Mouse (Mus musculus): ENCODE data around the gene Zbtb8os. TPM values are rescaled to one million over a fixed set of nuclear protein-coding genes. Genes with fewer than 3 reads are reported as not detected.

Gene Zbtb8os
- 23.5 and 23.8 TPM in 2 replicates for polyA plus RNA-seq (2015; fragmentation: Nextera tagmentation; extraction: Ambion mirVana)

DNA sequence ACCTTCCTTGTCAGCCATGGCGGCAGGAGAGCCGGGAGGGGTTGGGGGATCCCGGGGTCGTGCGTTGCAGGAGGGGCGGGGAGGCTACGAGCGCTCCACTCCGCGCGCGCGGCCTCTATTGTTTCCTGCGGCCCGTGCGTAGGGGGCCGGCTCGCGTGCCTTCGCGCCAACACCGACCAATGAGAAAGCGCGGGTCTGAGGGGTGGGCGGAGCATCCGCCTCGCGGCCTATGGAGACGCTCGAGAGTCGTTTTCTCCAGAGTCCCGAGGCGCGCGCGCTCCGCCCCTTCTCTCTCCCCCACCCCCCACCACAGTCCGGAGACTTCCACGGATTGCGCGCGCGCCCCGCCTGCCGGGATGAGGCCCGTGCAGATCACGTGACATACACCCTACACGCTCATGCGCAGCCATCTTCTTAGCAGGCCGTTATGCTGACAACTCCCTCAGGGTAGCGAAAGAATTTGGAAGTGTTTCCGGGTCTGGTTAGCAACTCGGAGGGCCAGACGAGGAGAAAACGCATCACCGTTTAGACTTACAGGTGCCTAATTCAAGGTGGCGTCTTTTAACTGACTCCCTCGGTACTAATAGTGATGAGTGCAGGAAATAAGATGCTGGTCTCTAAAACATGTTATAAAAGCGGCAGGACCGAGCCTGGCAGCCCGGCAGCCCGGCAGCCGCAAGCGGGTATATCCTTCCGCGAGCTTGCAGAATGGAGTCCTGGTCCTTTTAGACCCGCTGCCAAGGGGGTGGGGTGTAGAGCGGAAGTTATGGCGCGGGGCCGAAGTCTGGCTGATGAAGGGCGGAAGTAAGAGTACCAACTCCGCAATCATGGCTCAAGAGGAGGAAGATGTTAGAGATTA lies at the start of gene Zbtb8os, which contains the start of gene Rbbp4:
Gene Zbtb8os, plus strand, starts transcription at position 480 of the 859 bp plus-strand sequence.
Gene Rbbp4, minus strand, starts transcription at position 155 of the 859 bp plus-strand sequence.
- H3K27ac ChIP-seq (replicated peaks), result peak within 1 kb of the TSS; percentile 97
- ATAC-seq (ENCODE audit: insufficient read depth), result peak; percentile 85
- H3K4me1 ChIP-seq (replicated peaks), result peaks cover 80% of the 10 kb centered on the region
- WGBS (ENCODE audit: insufficient replicate concordance), result under 1% methylated on average over 73 of the region's 73 CpGs
- peak within 1 kb of the TSS; percentile 94 for H3K9ac ChIP-seq
- H3K9me3 ChIP-seq (replicated peaks), result no peaks in the 10 kb centered on the region
- H3K36me3 ChIP-seq (replicated peaks), result peaks cover 36% of the 10 kb centered on the region
- H3K4me3 ChIP-seq (replicated peaks), result peak within 1 kb of the TSS; percentile 93
- H3K4me2 ChIP-seq, result peak within 1 kb of the TSS; percentile 85
- H3K27me3 ChIP-seq, result no peaks in the 10 kb centered on the region

GRCm38 (mm10) chr4:129286001-129286682 lies 49.4 kb upstream of the Zbtb8os start:
- H3K9ac ChIP-seq, result no peak overlapping the region
- H3K27ac ChIP-seq (replicated peaks), result no peak overlapping the region
- no peaks in the 10 kb centered on the region for H3K9me3 ChIP-seq (replicated peaks)
- H3K4me1 ChIP-seq (replicated peaks), result peaks cover 10% of the 10 kb centered on the region
- H3K4me3 ChIP-seq (replicated peaks), result no peak overlapping the region
- ATAC-seq (ENCODE audit: insufficient read depth), result no peak
- no peak overlapping the region for H3K4me2 ChIP-seq
- no peaks in the 10 kb centered on the region for H3K36me3 ChIP-seq (replicated peaks)
- WGBS (ENCODE audit: insufficient replicate concordance), result 43% methylated on average over 5 of the region's 5 CpGs
- peaks cover 58% of the 10 kb centered on the region for H3K27me3 ChIP-seq

DNA sequence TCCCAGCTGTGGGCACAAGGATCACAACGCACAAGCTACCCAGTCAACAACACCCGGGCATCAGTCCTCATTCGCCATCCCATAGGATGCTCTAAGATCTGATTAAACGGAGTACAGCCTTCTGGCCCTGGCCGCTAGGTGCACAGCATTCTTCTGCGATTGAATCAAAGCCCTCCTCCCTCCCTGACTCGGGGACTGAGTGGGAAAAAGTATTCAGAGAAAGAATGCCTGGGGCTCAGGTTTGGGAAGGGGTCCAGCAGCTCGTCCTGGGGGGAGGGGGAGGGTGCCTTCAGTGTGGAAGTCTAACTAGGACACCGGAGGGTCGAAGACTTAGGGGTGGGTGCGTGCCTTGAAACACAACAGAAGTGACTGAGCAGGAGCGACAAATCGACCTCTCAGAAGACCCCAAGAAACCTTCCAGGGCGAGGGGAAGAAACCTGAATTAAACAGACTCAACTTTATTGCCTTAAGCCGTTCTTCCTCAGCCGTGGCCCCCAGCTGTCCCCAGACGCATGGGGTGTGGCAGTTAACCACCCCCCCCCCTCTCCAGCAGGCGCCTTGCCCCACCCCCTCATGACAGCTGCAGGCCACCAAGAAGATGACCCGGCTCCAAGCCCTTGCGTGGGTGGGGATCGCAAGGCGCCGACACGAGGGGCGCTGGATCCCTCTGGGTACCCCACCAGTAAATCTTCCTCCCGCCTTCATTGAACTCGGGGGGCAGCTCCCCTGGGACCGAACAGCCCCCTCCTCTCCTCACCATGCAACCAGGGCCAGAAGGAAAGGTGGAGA lies 48.6 kb upstream of the Zbtb8os start:
- no peaks in the 10 kb centered on the region for H3K36me3 ChIP-seq (replicated peaks)
- H3K27ac ChIP-seq (replicated peaks), result no peak overlapping the region
- H3K9ac ChIP-seq, result peak overlapping the region; percentile 35; the same call in 1 of the 2 replicates
- no peaks in the 10 kb centered on the region for H3K9me3 ChIP-seq (replicated peaks)
- H3K4me2 ChIP-seq, result peak overlapping the region; percentile 82
- peak overlapping the region; percentile 53 for H3K4me3 ChIP-seq (replicated peaks)
- no peak for ATAC-seq (ENCODE audit: insufficient read depth)
- WGBS (ENCODE audit: insufficient replicate concordance), result 4% methylated on average over 28 of the region's 28 CpGs
- peaks cover 58% of the 10 kb centered on the region for H3K27me3 ChIP-seq
- peaks cover 13% of the 10 kb centered on the region for H3K4me1 ChIP-seq (replicated peaks)

GRCm38 (mm10) chr4:129287472-129287981 lies 48.0 kb upstream of the Zbtb8os start, which contains the start of gene Sync:
Sync (plus strand) TSS chr4:129287617.
- Histone ChIP-seq H3K4me3 (replicated peaks) (peak within 1 kb of the TSS; percentile 53), H3K27me3 (peaks cover 58% of the 10 kb centered on the region), H3K9ac (peak within 1 kb of the TSS; percentile 35; the same call in 1 of the 2 replicates), H3K4me1 (replicated peaks) (peaks cover 13% of the 10 kb centered on the region), H3K4me2 (peak within 1 kb of the TSS; percentile 82), H3K9me3 (replicated peaks) (no peaks in the 10 kb centered on the region), H3K27ac (replicated peaks) (no peak within 1 kb of the TSS), H3K36me3 (replicated peaks) (no peaks in the 10 kb centered on the region)
- 1% methylated on average over 53 of the region's 53 CpGs for WGBS (ENCODE audit: insufficient replicate concordance)
- ATAC-seq (ENCODE audit: insufficient read depth), result no peak

- Histone ChIP-seq H3K36me3 (replicated peaks) (no peaks in the 10 kb centered on the region), H3K27me3 (peaks cover 54% of the 10 kb centered on the region), H3K27ac (replicated peaks) (no peak overlapping the region), H3K9ac (no peak overlapping the region), H3K4me3 (replicated peaks) (no peak overlapping the region), H3K4me2 (peak overlapping the region; percentile 82), H3K4me1 (replicated peaks) (peaks cover 13% of the 10 kb centered on the region), H3K9me3 (replicated peaks) (no peaks in the 10 kb centered on the region)
- ATAC-seq (ENCODE audit: insufficient read depth), result no peak
- 38% methylated on average over 3 of the region's 3 CpGs for WGBS (ENCODE audit: insufficient replicate concordance)
Measured at GRCm38 (mm10) chr4:129288067-129288466, 47.4 kb upstream of the Zbtb8os start.

GRCm38 (mm10) chr4:129289671-129290070 lies 45.8 kb upstream of the Zbtb8os start:
- H3K36me3 ChIP-seq (replicated peaks), result no peaks in the 10 kb centered on the region
- H3K4me3 ChIP-seq (replicated peaks), result no peak overlapping the region
- peaks cover 15% of the 10 kb centered on the region for H3K4me1 ChIP-seq (replicated peaks)
- H3K4me2 ChIP-seq, result no peak overlapping the region
- no peak for ATAC-seq (ENCODE audit: insufficient read depth)
- 77% methylated on average over 8 of the region's 8 CpGs for WGBS (ENCODE audit: insufficient replicate concordance)
- H3K27ac ChIP-seq (replicated peaks), result no peak overlapping the region
- H3K27me3 ChIP-seq, result peaks cover 47% of the 10 kb centered on the region
- no peaks in the 10 kb centered on the region for H3K9me3 ChIP-seq (replicated peaks)
- no peak overlapping the region for H3K9ac ChIP-seq

GRCm38 (mm10) chr4:129292831-129293230 lies 42.7 kb upstream of the Zbtb8os start:
- no peak overlapping the region for H3K4me3 ChIP-seq (replicated peaks)

DNA sequence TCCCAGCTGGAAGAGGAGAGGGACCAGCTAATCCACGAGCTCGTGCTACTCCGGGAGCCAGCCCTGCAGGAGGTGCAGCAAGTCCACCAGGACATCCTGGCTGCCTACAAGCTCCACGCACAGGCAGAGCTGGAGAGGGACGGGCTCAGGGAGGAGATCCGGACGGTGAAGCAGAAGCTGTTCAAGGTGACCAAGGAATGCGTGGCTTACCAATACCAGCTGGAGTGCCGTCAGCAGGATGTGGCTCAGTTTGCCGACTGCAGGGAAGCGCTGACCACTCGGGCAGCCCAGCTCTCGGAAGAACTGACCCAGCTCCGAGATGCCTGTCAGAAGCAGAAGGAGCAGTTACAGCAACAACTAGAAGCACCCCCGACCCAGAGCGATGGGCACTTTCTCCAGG lies 41.8 kb upstream of the Zbtb8os start:
- Histone ChIP-seq H3K4me3 (replicated peaks) (no peak overlapping the region), H3K27ac (replicated peaks) (no peak overlapping the region), H3K9me3 (replicated peaks) (no peaks in the 10 kb centered on the region), H3K9ac (no peak overlapping the region), H3K4me1 (replicated peaks) (peaks cover 18% of the 10 kb centered on the region), H3K27me3 (peaks cover 9% of the 10 kb centered on the region), H3K36me3 (replicated peaks) (no peaks in the 10 kb centered on the region), H3K4me2 (no peak overlapping the region)
- ATAC-seq (ENCODE audit: insufficient read depth), result no peak
- 59% methylated on average over 16 of the region's 16 CpGs for WGBS (ENCODE audit: insufficient replicate concordance)

More at GRCm38 (mm10) chr4:129292831-129293230, 42.7 kb upstream of the Zbtb8os start:
- H3K4me1 ChIP-seq (replicated peaks), result peaks cover 18% of the 10 kb centered on the region
- peaks cover 18% of the 10 kb centered on the region for H3K27me3 ChIP-seq
- no peak overlapping the region for H3K9ac ChIP-seq
- H3K4me2 ChIP-seq, result no peak overlapping the region
- WGBS (ENCODE audit: insufficient replicate concordance), result 51% methylated on average over 7 of the region's 7 CpGs
- no peaks in the 10 kb centered on the region for H3K9me3 ChIP-seq (replicated peaks)
- no peak overlapping the region for H3K27ac ChIP-seq (replicated peaks)
- H3K36me3 ChIP-seq (replicated peaks), result no peaks in the 10 kb centered on the region
- no peak for ATAC-seq (ENCODE audit: insufficient read depth)

- WGBS (ENCODE audit: insufficient replicate concordance), result 3% methylated on average over 2 of the region's 2 CpGs
- Histone ChIP-seq H3K9ac (no peak overlapping the region), H3K36me3 (replicated peaks) (no peaks in the 10 kb centered on the region), H3K4me2 (no peak overlapping the region), H3K9me3 (replicated peaks) (no peaks in the 10 kb centered on the region), H3K4me1 (replicated peaks) (peaks cover 18% of the 10 kb centered on the region), H3K4me3 (replicated peaks) (no peak overlapping the region), H3K27me3 (no peaks in the 10 kb centered on the region), H3K27ac (replicated peaks) (no peak overlapping the region)
- ATAC-seq (ENCODE audit: insufficient read depth), result peak; percentile 77
Measured at GRCm38 (mm10) chr4:129295188-129295587, 40.3 kb upstream of the Zbtb8os start.

- Histone ChIP-seq H3K4me2 (no peak overlapping the region), H3K9me3 (replicated peaks) (no peaks in the 10 kb centered on the region), H3K27me3 (no peaks in the 10 kb centered on the region), H3K4me1 (replicated peaks) (peaks cover 18% of the 10 kb centered on the region), H3K4me3 (replicated peaks) (no peak overlapping the region), H3K36me3 (replicated peaks) (no peaks in the 10 kb centered on the region), H3K9ac (no peak overlapping the region), H3K27ac (replicated peaks) (no peak overlapping the region)
- WGBS (ENCODE audit: insufficient replicate concordance), result 55% methylated on average over 7 of the region's 7 CpGs
- no peak for ATAC-seq (ENCODE audit: insufficient read depth)
Measured at GRCm38 (mm10) chr4:129296066-129296465, 39.4 kb upstream of the Zbtb8os start.

Data from liver, embryonic 15.5 days (tissue).